Mouse (Mus musculus) heart, embryonic 11.5 days (tissue): ENCODE data around the gene Gm49403. TPM values are rescaled to one million over a fixed set of nuclear protein-coding genes. Genes with fewer than 3 reads are reported as not detected.
A peak's percentile ranks its signal among the peaks of the same experiment; 100 is the strongest.

Source experiments
- ATAC-seq: fragments of 200-750 bp; cut with Nextera tagmentation; replicated peaks from 2 replicates; pipeline ENCODE4 v1.8.0; 2017; ENCODE audit warnings: moderate library complexity; ENCODE audit not compliant: insufficient number of reproducible peaks, low FRiP score, low TSS enrichment
- H3K27ac ChIP-seq: fragments of 300-500 bp; sonication (generic); 2 replicates; pipeline ENCODE4 v1.5.1; 2014; ENCODE audit warnings: mild to moderate bottlenecking, low read depth, low read length
- H3K27me3 ChIP-seq: fragments of 300-500 bp; sonication (generic); 2 replicates; pipeline ENCODE4 v1.6.1; 2014; ENCODE audit warnings: mild to moderate bottlenecking, low read length, mixed read lengths; ENCODE audit not compliant: control insufficient read depth, insufficient read depth
- H3K36me3 ChIP-seq: fragments of 300-500 bp; sonication (generic); 2 replicates; pipeline ENCODE4 v1.6.1; 2014; ENCODE audit warnings: mild to moderate bottlenecking, low read length, moderate library complexity, mixed read lengths; ENCODE audit not compliant: control insufficient read depth, insufficient read depth
- H3K4me1 ChIP-seq: fragments of 300-500 bp; sonication (generic); 2 replicates; pipeline ENCODE4 v1.6.1; 2014; ENCODE audit warnings: low read length; ENCODE audit not compliant: control insufficient read depth, insufficient read depth
- H3K4me2 ChIP-seq: fragments of 300-500 bp; sonication (generic); 2 replicates; pipeline ENCODE4 v1.6.1; 2014; ENCODE audit warnings: mild to moderate bottlenecking, moderate library complexity
- H3K4me3 ChIP-seq: fragments of 300-500 bp; sonication (generic); 2 replicates; pipeline ENCODE4 v1.5.1; 2014; ENCODE audit warnings: low read depth, low read length
- H3K9ac ChIP-seq: fragments of 300-500 bp; sonication (generic); 2 replicates; pipeline ENCODE4 v1.6.1; 2014; ENCODE audit warnings: mild to moderate bottlenecking, low read depth, low read length, moderate library complexity
- H3K9me3 ChIP-seq: fragments of 300-500 bp; sonication (generic); replicated peaks from 2 replicates; pipeline ENCODE4 v1.6.1; 2016; ENCODE audit warnings: low read length; ENCODE audit not compliant: control insufficient read depth
- WGBS: fragments of 180-500 bp; shearing (Covaris S2); extraction: QIAGEN DNeasy Blood & Tissue Kit; methylation state at CpG from one replicate; pipeline ENCODE4 v1.1.7; 2014; ENCODE audit not compliant: insufficient replicate concordance; 5-methylcytosine and 5-hydroxymethylcytosine counted together
- microRNA-seq: library from miRNA; unstranded; fragments of <30 nt; microRNA quantifications from one replicate; pipeline ENCODE4, GENCODE M21; 2016; ENCODE audit warnings: borderline number of aligned reads
- polyA plus RNA-seq: library from polyadenylated mRNA; unstranded; fragments of >200 nt; fragmentation: Nextera tagmentation; extraction: Ambion mirVana; gene quantifications from 2 replicates; pipeline ENCODE4 v1.2.1, GENCODE M21; 2014

Gm49403 gene
- polyA plus RNA-seq, 1 experiment from 2014 or later = not detected

DNA sequence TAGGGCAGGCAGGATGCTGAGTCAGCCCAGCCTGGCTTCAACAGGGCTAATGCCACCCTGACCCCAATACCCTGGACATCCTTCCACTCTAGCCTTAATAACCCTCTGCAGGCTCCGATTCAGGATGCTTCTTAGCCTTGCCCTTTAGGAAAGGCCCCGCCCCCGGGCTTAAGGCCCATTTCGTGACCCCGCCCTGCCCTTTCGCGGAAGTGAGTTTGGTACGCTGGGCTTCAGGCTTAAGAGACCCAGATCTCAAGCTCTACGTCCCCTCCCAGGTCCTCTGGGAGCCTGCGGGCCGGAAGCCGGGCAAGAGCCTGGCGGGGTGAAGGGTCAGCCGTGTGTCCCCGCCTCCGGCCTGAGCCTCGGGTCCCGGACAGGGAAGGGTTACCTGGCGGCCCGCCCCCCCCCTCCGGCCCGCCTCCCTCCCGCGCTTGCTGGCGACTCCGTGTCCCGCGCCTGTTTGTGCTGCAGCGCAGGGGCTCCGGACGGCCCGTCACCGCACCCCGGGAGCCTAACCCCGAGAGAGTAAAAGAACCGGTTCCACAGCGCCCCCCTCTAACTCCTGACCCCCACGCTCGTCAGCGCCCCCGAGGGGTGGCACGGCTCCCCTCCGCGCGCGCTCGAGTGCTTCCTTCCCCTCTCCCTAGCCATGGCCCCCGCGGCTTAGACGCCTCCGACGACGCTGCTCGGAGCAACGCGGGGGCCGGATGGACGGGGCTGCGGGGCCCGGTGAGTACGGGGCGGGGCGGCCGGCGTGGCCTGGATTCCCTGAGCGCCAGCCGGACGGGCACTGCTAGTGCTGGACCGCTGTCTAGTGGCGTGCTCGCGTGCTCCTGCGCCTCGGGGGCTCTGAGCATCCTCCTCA lies 45.7 kb downstream of the Gm49403 start, which contains the start of the genes Rom1 and Eml3:
TSS of gene Rom1 (minus strand) at position 133 of the 865 bp plus-strand sequence.
TSS of gene Eml3 (plus strand) at position 329 of the 865 bp plus-strand sequence.
- H3K9me3 ChIP-seq = no peaks in the 10 kb centered on the region
- no peaks in the 10 kb centered on the region for H3K27me3 ChIP-seq
- ATAC-seq = peak; percentile 82
- H3K4me1 ChIP-seq = peaks cover 20% of the 10 kb centered on the region
- peaks cover 13% of the 10 kb centered on the region for H3K36me3 ChIP-seq
- H3K27ac ChIP-seq = peak within 1 kb of the TSS; percentile 76
- H3K4me2 ChIP-seq = peak within 1 kb of the TSS; percentile 89
- H3K9ac ChIP-seq = peak within 1 kb of the TSS; percentile 91
- 1% methylated on average over 58 of the region's 74 CpGs for WGBS
- H3K4me3 ChIP-seq = peak within 1 kb of the TSS; percentile 87

DNA sequence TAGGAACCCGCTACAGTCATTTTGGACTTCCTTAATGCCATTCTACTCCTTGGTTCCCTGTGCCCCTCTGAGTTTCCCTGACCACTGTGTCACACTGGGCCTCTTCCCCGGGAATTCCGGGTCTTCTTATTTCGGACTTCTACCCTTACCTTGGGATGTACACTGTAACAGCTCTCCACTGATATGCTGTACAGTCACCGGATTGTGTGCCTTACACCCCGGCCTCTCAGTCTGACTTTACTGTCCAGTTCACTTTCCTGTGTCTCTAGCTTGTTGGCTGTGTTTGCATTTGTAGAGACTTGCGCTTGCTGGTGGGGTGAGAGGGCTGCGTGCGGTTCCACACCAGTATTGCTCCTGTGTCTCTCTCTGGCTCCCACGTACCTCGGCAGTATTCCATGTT lies 46.4 kb downstream of the Gm49403 start:
- peak overlapping the region; percentile 87 for H3K4me3 ChIP-seq
- no peaks in the 10 kb centered on the region for H3K9me3 ChIP-seq
- H3K36me3 ChIP-seq = peaks cover 13% of the 10 kb centered on the region
- peak overlapping the region; percentile 91 for H3K9ac ChIP-seq
- WGBS = 10% methylated on average over 11 of the region's 11 CpGs
- no peaks in the 10 kb centered on the region for H3K27me3 ChIP-seq
- peaks cover 20% of the 10 kb centered on the region for H3K4me1 ChIP-seq
- peak overlapping the region; percentile 89 for H3K4me2 ChIP-seq
- peak overlapping the region; percentile 76; the same call in 1 of the 2 replicates for H3K27ac ChIP-seq
- ATAC-seq = no peak

DNA sequence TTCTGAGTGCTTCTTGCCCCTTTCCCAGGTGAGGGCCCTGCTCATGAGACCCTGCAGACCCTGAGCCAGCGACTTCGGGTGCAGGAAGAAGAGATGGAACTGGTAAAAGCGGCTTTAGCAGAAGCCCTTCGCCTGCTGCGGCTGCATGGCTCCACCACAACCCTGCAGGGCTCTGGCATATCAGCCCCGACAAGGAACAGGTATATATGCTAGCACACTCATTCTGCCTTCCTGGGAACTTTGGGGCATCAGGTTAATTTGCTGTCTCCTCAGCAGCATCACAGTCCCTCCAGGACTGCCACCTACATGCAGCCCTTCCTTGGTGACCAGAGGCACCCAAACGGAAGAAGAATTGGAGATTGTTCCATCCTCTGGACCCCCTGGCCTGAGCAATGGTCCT lies 47.0 kb downstream of the Gm49403 start:
- H3K4me1 ChIP-seq = peaks cover 20% of the 10 kb centered on the region
- no peak overlapping the region for H3K27ac ChIP-seq
- H3K9me3 ChIP-seq = no peaks in the 10 kb centered on the region
- peaks cover 8% of the 10 kb centered on the region for H3K36me3 ChIP-seq
- H3K9ac ChIP-seq = peak overlapping the region; percentile 91
- H3K4me2 ChIP-seq = peak overlapping the region; percentile 89
- H3K27me3 ChIP-seq = no peaks in the 10 kb centered on the region
- ATAC-seq = no peak
- WGBS = 81% methylated on average over 7 of the region's 7 CpGs
- peak overlapping the region; percentile 87; the same call in 1 of the 2 replicates for H3K4me3 ChIP-seq

DNA sequence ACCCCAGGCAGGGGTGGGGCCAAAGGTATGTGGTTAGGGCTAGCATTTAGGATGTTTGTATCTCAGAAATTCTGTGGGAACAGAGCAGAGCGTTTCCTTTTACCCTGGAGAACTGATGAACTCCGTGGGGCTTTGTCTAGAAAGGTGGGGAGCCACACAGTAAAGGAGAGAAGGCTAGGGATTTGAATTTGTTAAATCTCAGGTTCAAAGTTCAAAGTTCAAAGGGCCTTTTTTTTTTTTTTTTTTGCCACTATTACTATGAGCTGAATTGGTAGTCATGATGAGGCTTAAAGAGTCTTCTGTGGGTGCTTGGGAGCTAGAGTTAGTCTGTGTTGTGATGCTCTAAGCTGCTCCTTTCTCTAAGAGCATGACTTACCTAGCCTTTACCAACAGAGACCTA lies 53.0 kb downstream of the Gm49403 start:
- Histone ChIP-seq H3K9ac (no peak overlapping the region), H3K4me2 (no peak overlapping the region), H3K36me3 (peaks cover 10% of the 10 kb centered on the region), H3K27ac (no peak overlapping the region), H3K4me1 (peaks cover 8% of the 10 kb centered on the region; the same call in 1 of the 2 replicates), H3K27me3 (no peaks in the 10 kb centered on the region), H3K9me3 (no peaks in the 10 kb centered on the region), H3K4me3 (no peak overlapping the region)
- WGBS = 88% methylated on average over 2 of the region's 2 CpGs
- no peak for ATAC-seq

Small RNAs within 50 kb of the gene (microRNA-seq; reads per million reads assigned to microRNA genes)
- gene Mir5136 = 0.27 reads per million

Other genes with a start within 250 kb of the Gm49403 start
- gene Chrm1, start 220.1 kb upstream of the Gm49403 start, polyA plus RNA-seq = 0.06 TPM in 1 of 2 replicates, not detected in the other
- 82.6 and 87.8 TPM in 2 replicates for gene Slc3a2, start 160.6 kb upstream of the Gm49403 start, polyA plus RNA-seq
- 56.4 and 58.8 TPM in 2 replicates for gene Wdr74, start 148.1 kb upstream of the Gm49403 start, polyA plus RNA-seq
- 0.99 and 2.2 TPM in 2 replicates for gene 1700092M07Rik, start 143.2 kb upstream of the Gm49403 start, polyA plus RNA-seq
- 82.2 and 85.1 TPM in 2 replicates for gene Stx5a, start 142.5 kb upstream of the Gm49403 start, polyA plus RNA-seq
- gene Nxf1, start 126.9 kb upstream of the Gm49403 start, polyA plus RNA-seq = 126 and 138 TPM in 2 replicates
- 146 and 150 TPM in 2 replicates for gene Tmem223, start 112.9 kb upstream of the Gm49403 start, polyA plus RNA-seq
- gene Tmem179b, start 109.5 kb upstream of the Gm49403 start, polyA plus RNA-seq = 63.9 and 69.9 TPM in 2 replicates
- gene Taf6l, start 97.5 kb upstream of the Gm49403 start, polyA plus RNA-seq = 12.8 and 14.3 TPM in 2 replicates
- 138 and 155 TPM in 2 replicates for gene Polr2g, start 85.4 kb upstream of the Gm49403 start, polyA plus RNA-seq
- 3.9 and 5.2 TPM in 2 replicates for gene Zbtb3, start 81.4 kb upstream of the Gm49403 start, polyA plus RNA-seq
- 32.3 and 34.0 TPM in 2 replicates for gene Ttc9c, start 64.6 kb upstream of the Gm49403 start, polyA plus RNA-seq
- gene Hnrnpul2, start 63.9 kb upstream of the Gm49403 start, polyA plus RNA-seq = 4.6 and 6.1 TPM in 2 replicates
- gene AC129217.1, start 54.2 kb upstream of the Gm49403 start, polyA plus RNA-seq = not detected in 2 replicates
- gene Bscl2, start 46.5 kb upstream of the Gm49403 start, polyA plus RNA-seq = 37.9 and 41.7 TPM in 2 replicates
- 3.5 and 4.2 TPM in 2 replicates for gene Gng3, start 44.7 kb upstream of the Gm49403 start, polyA plus RNA-seq
- 0.33 and 0.44 TPM in 2 replicates for gene Lrrn4cl, start 33.2 kb upstream of the Gm49403 start, polyA plus RNA-seq
- gene Ubxn1, start 12.4 kb upstream of the Gm49403 start, polyA plus RNA-seq = 141 and 143 TPM in 2 replicates
- gene Uqcc3, start 3.0 kb upstream of the Gm49403 start, polyA plus RNA-seq = 53.5 and 59.0 TPM in 2 replicates
- 60.1 and 72.4 TPM in 2 replicates for gene Lbhd1, start 198 bp upstream of the Gm49403 start, polyA plus RNA-seq
- 77.5 and 86.8 TPM in 2 replicates for gene 1810009A15Rik, start 4.9 kb downstream of the Gm49403 start, polyA plus RNA-seq
- gene Gm49416, start 5.0 kb downstream of the Gm49403 start, polyA plus RNA-seq = not detected in 2 replicates
- gene Ints5, start 9.1 kb downstream of the Gm49403 start, polyA plus RNA-seq = 19.2 and 24.6 TPM in 2 replicates
- 66.6 and 81.4 TPM in 2 replicates for gene Ganab, start 14.1 kb downstream of the Gm49403 start, polyA plus RNA-seq
- 33.2 and 35.9 TPM in 2 replicates for gene B3gat3, start 36.4 kb downstream of the Gm49403 start, polyA plus RNA-seq
- 1.2 and 1.7 TPM in 2 replicates for gene Rom1, start 45.4 kb downstream of the Gm49403 start, polyA plus RNA-seq
- gene Eml3, start 45.6 kb downstream of the Gm49403 start, polyA plus RNA-seq = 8.1 and 8.5 TPM in 2 replicates
- 30.0 and 39.9 TPM in 2 replicates for gene Mta2, start 57.9 kb downstream of the Gm49403 start, polyA plus RNA-seq
- 17.1 and 19.8 TPM in 2 replicates for gene Tut1, start 69.9 kb downstream of the Gm49403 start, polyA plus RNA-seq
- 344 TPM in 2 replicates for gene Eef1g, start 83.1 kb downstream of the Gm49403 start, polyA plus RNA-seq
- 15.1 and 17.4 TPM in 2 replicates for gene Ahnak, start 105.4 kb downstream of the Gm49403 start, polyA plus RNA-seq
- not detected in 2 replicates for gene Scgb1a1, start 204.0 kb downstream of the Gm49403 start, polyA plus RNA-seq